Mouse (Mus musculus) neural tube, embryonic 14.5 days (tissue): ENCODE measurements around the gene Lbhd2. TPM values are rescaled to one million over a fixed set of nuclear protein-coding genes. Genes with fewer than 3 reads are reported as not detected.

ENCODE experiments used
- ATAC-seq: fragments of 200-750 bp; cut with Nextera tagmentation; 2 replicates; pipeline ENCODE4 v1.8.0; 2017; ENCODE audit warnings: low read depth, mild to moderate bottlenecking, moderate TSS enrichment, moderate library complexity
- H3K27ac ChIP-seq: fragments of 300-500 bp; sonication (generic); 2 replicates; pipeline ENCODE4 v1.5.1; 2014; ENCODE audit warnings: low read depth, mild to moderate bottlenecking, control low read depth, low read length, moderate library complexity, mixed read lengths
- H3K27me3 ChIP-seq: fragments of 300-500 bp; sonication (generic); 2 replicates; pipeline ENCODE4 v1.6.1; 2014; ENCODE audit warnings: low read length; ENCODE audit not compliant: control insufficient read depth, insufficient read depth
- H3K36me3 ChIP-seq: fragments of 300-500 bp; sonication (generic); 2 replicates; pipeline ENCODE4 v1.6.1; 2014; ENCODE audit warnings: low read length, mixed read lengths; ENCODE audit not compliant: control insufficient read depth, insufficient read depth
- H3K4me1 ChIP-seq: fragments of 300-500 bp; sonication (generic); 2 replicates; pipeline ENCODE4 v1.6.1; 2014; ENCODE audit warnings: low read length; ENCODE audit not compliant: control insufficient read depth, insufficient read depth
- H3K4me2 ChIP-seq: fragments of 300-500 bp; sonication (generic); 2 replicates; pipeline ENCODE4 v1.6.1; 2014; ENCODE audit warnings: mild to moderate bottlenecking, low read depth, low read length, control low read depth
- H3K4me3 ChIP-seq: fragments of 300-500 bp; sonication (generic); 2 replicates; pipeline ENCODE4 v1.5.1; 2014; ENCODE audit warnings: low read depth, low read length, control low read depth, mixed read lengths
- H3K9ac ChIP-seq: fragments of 300-500 bp; sonication (generic); replicated peaks from 2 replicates; pipeline ENCODE4 v1.6.1; 2014; ENCODE audit warnings: low read depth, mild to moderate bottlenecking, control low read depth, low read length, mixed read lengths
- H3K9me3 ChIP-seq: fragments of 300-500 bp; sonication (generic); 2 replicates; pipeline ENCODE4 v1.6.1; 2016; ENCODE audit warnings: low read length; ENCODE audit not compliant: control insufficient read depth
- WGBS: fragments of 180-500 bp; shearing (Covaris S2); extraction: QIAGEN DNeasy Blood & Tissue Kit; methylation state at CpG from one replicate; pipeline ENCODE4 v1.1.7; 2014; 5-methylcytosine and 5-hydroxymethylcytosine counted together
- polyA plus RNA-seq: library from polyadenylated mRNA; unstranded; fragments of >200 nt; fragmentation: Nextera tagmentation; extraction: Ambion mirVana; gene quantifications from 2 replicates; pipeline ENCODE4 v1.2.1, GENCODE M21; 2014

The Lbhd2 gene
- polyA plus RNA-seq, 1 experiment from 2014 or later, result 1.5 TPM

- H3K4me3 ChIP-seq, result no peak overlapping the region
- no peak overlapping the region for H3K4me2 ChIP-seq
- no peak overlapping the region for H3K9ac ChIP-seq
- H3K27me3 ChIP-seq, result peaks cover 56% of the 10 kb centered on the region
- H3K9me3 ChIP-seq, result no peaks in the 10 kb centered on the region
- no peaks in the 10 kb centered on the region for H3K36me3 ChIP-seq
- H3K4me1 ChIP-seq, result peaks cover 13% of the 10 kb centered on the region
- 60% methylated on average over 3 of the region's 3 CpGs for WGBS
- H3K27ac ChIP-seq, result no peak overlapping the region
- no peak for ATAC-seq
Observed at GRCm38 (mm10) chr12:111441523-111441922, 34.9 kb downstream of the Lbhd2 start.

- ATAC-seq, result peak; percentile 56; the same call in 1 of the 2 replicates
- Histone ChIP-seq H3K9ac (no peak within 1 kb of the TSS), H3K27me3 (peaks cover 65% of the 10 kb centered on the region), H3K4me3 (peak within 1 kb of the TSS; percentile 20), H3K4me1 (peaks cover 13% of the 10 kb centered on the region), H3K9me3 (no peaks in the 10 kb centered on the region), H3K27ac (no peak within 1 kb of the TSS), H3K4me2 (peak within 1 kb of the TSS; percentile 50), H3K36me3 (no peaks in the 10 kb centered on the region)
- under 1% methylated on average over 48 of the region's 48 CpGs for WGBS
Observed at GRCm38 (mm10) chr12:111442309-111443010, 35.9 kb downstream of the Lbhd2 start, which contains the start of gene Tnfaip2. Tnfaip2 (plus strand) TSS chr12:111442469.

DNA sequence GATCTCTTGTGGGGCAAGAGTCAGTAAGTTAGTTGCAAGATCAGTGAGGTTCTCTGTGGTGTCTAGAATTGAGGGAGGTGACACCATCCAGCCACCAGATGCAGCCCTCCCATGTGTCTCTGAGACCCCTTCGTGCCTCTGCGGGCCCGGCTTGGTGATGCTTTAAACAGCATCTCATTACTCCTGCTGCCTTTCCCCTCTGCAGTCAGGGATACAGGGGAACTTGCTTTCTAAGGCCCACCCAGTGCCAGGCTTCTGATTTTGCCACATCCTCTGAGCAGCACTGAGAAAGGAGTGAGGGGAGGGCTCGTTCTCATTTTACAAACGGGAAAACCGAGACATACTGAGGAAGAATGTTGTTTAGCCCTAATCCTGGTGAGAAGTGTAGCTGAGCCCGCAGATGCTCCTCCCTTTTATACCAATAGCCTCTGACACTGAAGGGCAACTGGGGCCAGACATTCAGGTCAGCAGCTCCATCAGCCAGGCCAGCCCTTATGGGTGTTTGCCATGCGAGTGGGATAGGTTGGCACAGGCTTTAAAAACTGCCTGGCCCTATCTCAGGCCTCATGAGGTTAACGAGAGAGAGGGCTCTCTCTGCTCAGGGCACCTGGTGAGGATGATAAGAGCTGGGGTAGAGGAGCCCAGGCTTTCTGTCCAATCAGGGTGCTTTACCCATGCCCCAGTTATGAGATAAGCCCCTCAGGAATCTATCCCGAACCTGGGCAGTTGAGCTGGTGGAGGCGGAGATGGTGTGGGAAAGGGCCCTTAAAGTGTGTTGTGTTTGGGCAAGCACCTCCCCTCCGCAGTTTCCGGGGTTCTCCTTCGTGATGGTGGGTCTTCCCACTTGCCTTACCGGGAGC lies 36.6 kb downstream of the Lbhd2 start:
- Histone ChIP-seq H3K27ac (no peak overlapping the region), H3K4me1 (peaks cover 13% of the 10 kb centered on the region), H3K9ac (no peak overlapping the region), H3K4me3 (peak overlapping the region; percentile 20; the same call in 1 of the 2 replicates), H3K9me3 (no peaks in the 10 kb centered on the region), H3K27me3 (peaks cover 67% of the 10 kb centered on the region), H3K36me3 (no peaks in the 10 kb centered on the region), H3K4me2 (peak overlapping the region; percentile 50; the same call in 1 of the 2 replicates)
- ATAC-seq, result no peak
- 12% methylated on average over 15 of the region's 15 CpGs for WGBS

DNA sequence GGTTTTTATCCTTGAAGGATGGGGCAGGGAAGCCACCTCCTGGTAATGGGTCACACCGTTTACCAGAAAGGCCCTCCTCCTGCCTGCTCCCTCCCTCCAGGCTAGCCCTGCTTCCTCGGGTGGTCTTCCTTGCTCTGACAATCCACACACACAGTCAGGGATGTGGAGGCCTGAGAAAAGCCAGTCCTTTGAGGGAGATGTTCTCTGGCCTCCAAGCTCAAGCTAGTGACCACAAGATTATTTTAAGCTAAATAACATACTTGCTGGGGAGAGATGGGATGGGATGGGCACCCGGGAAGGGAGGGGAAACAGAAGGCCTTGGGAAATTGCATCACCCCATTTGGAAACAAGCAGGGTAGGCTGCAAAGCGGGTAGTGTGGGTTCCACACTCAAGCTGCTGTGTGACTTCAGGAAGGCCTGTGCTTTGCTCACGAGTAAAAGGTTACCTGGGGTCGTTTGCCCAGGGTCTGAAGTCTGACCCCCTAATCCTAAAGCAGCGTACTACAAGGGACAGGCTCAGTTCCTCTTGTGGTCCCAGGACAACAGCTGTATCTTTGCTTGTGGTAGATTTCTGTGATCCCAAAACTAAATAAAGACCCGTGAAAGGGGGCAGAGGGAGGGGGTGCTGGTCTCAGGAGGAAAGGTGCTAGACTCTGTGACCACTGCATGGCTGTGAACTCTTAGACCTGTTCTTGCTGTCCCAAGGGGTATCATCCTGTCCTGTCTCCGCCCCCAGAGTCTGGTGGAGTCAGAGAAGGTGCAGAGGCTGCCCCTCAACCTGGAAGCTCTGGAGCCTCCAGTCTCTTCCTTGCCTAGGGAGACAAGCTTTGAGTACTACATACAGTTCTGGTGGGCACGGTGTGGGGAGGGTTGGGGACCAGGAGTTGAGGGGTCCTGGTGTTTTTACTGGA lies 37.6 kb downstream of the Lbhd2 start:
- H3K36me3 ChIP-seq, result no peaks in the 10 kb centered on the region
- no peak for ATAC-seq
- H3K9ac ChIP-seq, result no peak overlapping the region
- 27% methylated on average over 10 of the region's 10 CpGs for WGBS
- H3K4me2 ChIP-seq, result no peak overlapping the region
- no peaks in the 10 kb centered on the region for H3K9me3 ChIP-seq
- H3K27ac ChIP-seq, result no peak overlapping the region
- peaks cover 67% of the 10 kb centered on the region for H3K27me3 ChIP-seq
- peaks cover 13% of the 10 kb centered on the region for H3K4me1 ChIP-seq
- H3K4me3 ChIP-seq, result no peak overlapping the region

- ATAC-seq, result no peak
- Histone ChIP-seq H3K36me3 (no peaks in the 10 kb centered on the region), H3K9me3 (no peaks in the 10 kb centered on the region), H3K27ac (no peak overlapping the region), H3K4me2 (peak overlapping the region; percentile 32), H3K4me1 (peaks cover 13% of the 10 kb centered on the region), H3K4me3 (peak overlapping the region; percentile 15), H3K9ac (no peak overlapping the region), H3K27me3 (peaks cover 67% of the 10 kb centered on the region)
- 4% methylated on average over 49 of the region's 52 CpGs for WGBS
Observed at GRCm38 (mm10) chr12:111445161-111445889, 38.7 kb downstream of the Lbhd2 start.

GRCm38 (mm10) chr12:111445890-111446613 lies 39.4 kb downstream of the Lbhd2 start:
- no peaks in the 10 kb centered on the region for H3K36me3 ChIP-seq
- H3K4me3 ChIP-seq, result peak overlapping the region; percentile 15
- H3K9me3 ChIP-seq, result no peaks in the 10 kb centered on the region
- H3K4me1 ChIP-seq, result peaks cover 13% of the 10 kb centered on the region
- no peak overlapping the region for H3K27ac ChIP-seq
- H3K27me3 ChIP-seq, result peaks cover 67% of the 10 kb centered on the region
- ATAC-seq, result no peak
- H3K9ac ChIP-seq, result no peak overlapping the region
- peak overlapping the region; percentile 32 for H3K4me2 ChIP-seq
- 5% methylated on average over 27 of the region's 27 CpGs for WGBS

DNA sequence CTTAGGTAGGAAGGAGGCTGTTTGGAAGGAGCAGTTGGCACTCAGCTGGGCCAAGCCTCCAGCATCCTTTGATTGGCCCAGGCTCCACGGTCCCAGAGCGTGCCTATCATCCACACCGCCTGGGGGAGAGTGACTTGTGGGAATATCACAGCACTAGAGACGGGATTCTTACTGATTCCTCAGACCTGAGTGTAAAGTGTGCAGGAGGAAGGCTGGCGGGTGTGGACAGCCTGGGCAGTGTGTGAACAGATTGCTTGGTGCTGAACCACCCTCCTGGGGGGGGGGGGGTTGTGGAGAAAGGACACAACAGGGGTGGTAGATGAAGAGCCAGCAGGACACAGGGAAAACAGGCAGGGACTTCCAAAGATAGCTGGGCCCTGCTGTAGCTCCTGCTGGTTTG lies 40.1 kb downstream of the Lbhd2 start:
- H3K9ac ChIP-seq, result no peak overlapping the region
- ATAC-seq, result no peak
- H3K9me3 ChIP-seq, result no peaks in the 10 kb centered on the region
- no peaks in the 10 kb centered on the region for H3K36me3 ChIP-seq
- 13% methylated on average over 5 of the region's 5 CpGs for WGBS
- no peak overlapping the region for H3K4me3 ChIP-seq
- peaks cover 13% of the 10 kb centered on the region for H3K4me1 ChIP-seq
- H3K27ac ChIP-seq, result no peak overlapping the region
- H3K27me3 ChIP-seq, result peaks cover 62% of the 10 kb centered on the region
- no peak overlapping the region for H3K4me2 ChIP-seq

GRCm38 (mm10) chr12:111447350-111447749 lies 40.7 kb downstream of the Lbhd2 start:
- Histone ChIP-seq H3K9me3 (no peaks in the 10 kb centered on the region), H3K4me1 (peaks cover 10% of the 10 kb centered on the region), H3K9ac (no peak overlapping the region), H3K27me3 (peaks cover 56% of the 10 kb centered on the region), H3K4me3 (no peak overlapping the region), H3K36me3 (no peaks in the 10 kb centered on the region), H3K27ac (no peak overlapping the region), H3K4me2 (no peak overlapping the region)
- 16% methylated on average over 9 of the region's 9 CpGs for WGBS
- no peak for ATAC-seq
